Comparison of ENCODE assay signal across 13 mouse cellular contexts in genomic region chr6:114444247-114444844, GRCm38 (mm10). TPM values are rescaled to one million over a fixed set of nuclear protein-coding genes. Genes with fewer than 3 reads are reported as not detected.
"Had no signal": no experiment of that assay in that cellular context is flagged by ENCODE, and none has a peak within 500 bp of the region (broad histone marks: within the 10 kb centered on the region; RNA-seq: fewer than 3 reads in every experiment).

No protein-coding gene starts in this region.

- H3K4me3 ChIP-seq: limb, embryonic 15.5 days; liver, embryonic 12.5 days; neural tube, embryonic 12.5 days had no signal

- H3K9ac ChIP-seq: limb, embryonic 15.5 days; liver, embryonic 12.5 days; lung, embryonic 14.5 days; neural tube, embryonic 12.5 days had no signal

- H3K27ac ChIP-seq: limb, embryonic 15.5 days; liver, embryonic 12.5 days; neural tube, embryonic 12.5 days had no signal

- H3K27me3 ChIP-seq: limb, embryonic 15.5 days; neural tube, embryonic 12.5 days had no signal

- ATAC-seq: liver, embryonic 12.5 days had no signal

- H3K36me3 ChIP-seq: limb, embryonic 15.5 days; liver, embryonic 12.5 days; neural tube, embryonic 12.5 days had no signal

- H3K9me3 ChIP-seq: limb, embryonic 15.5 days; liver, embryonic 12.5 days had no signal

- DNase-seq: layer of hippocampus, adult 9-11 months; layer of hippocampus, postnatal 36 days; lung, embryonic 14.5 days; lung, postnatal 14 days; right cerebral cortex, postnatal 4 days; spleen, adult 18-20 months had no signal

- H3K4me1 ChIP-seq: limb, embryonic 15.5 days; liver, embryonic 12.5 days; neural tube, embryonic 12.5 days had no signal

- H3K4me2 ChIP-seq: limb, embryonic 15.5 days; liver, embryonic 12.5 days; lung, embryonic 14.5 days; neural tube, embryonic 12.5 days had no signal

RNA-seq across cellular contexts. Expression of gene Hrh1, which starts 46.6 kb away (rescaled TPM):
- total RNA-seq: megakaryocyte-erythroid progenitor cell, adult 5-6 weeks had no signal
- polyA plus RNA-seq: limb, embryonic 11.5 days; liver, embryonic 12.5 days; liver, embryonic 16.5 days; lung, embryonic 14.5 days; stomach, embryonic 14.5 days had no signal
